Mouse (Mus musculus): ENCODE data around the gene Cxcl1. TPM values are rescaled to one million over a fixed set of nuclear protein-coding genes. Genes with fewer than 3 reads are reported as not detected.

Gene Cxcl1
- polyA plus RNA-seq, 1 experiment from 2014 or later: not detected

DNA sequence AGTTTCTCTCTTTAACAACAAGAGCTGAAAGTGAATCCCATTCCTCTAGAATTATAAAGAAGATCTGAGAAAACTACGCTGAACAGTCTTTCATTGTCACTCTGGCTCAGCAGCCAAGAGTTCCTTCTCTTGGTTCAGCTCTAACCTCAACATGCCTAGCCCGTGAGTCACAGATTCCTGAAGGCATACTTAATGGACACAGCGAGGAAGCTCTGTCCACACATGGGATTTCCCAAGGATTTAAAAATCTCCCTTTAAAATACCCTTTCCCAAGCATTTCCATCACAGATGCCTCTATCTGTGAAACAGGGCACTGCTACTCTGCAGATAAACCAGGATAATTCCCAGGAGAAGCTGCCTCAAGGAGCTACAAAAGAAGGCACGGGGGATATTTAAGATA is 15.0 kb upstream of the Cxcl1 start:
- Histone ChIP-seq H3K27me3 (no peaks in the 10 kb centered on the region), H3K27ac (no peak overlapping the region), H3K4me3 (replicated peaks) (no peak overlapping the region), H3K4me2 (no peak overlapping the region), H3K9me3 (no peaks in the 10 kb centered on the region), H3K9ac (no peak overlapping the region), H3K36me3 (replicated peaks) (no peaks in the 10 kb centered on the region), H3K4me1 (no peaks in the 10 kb centered on the region)
- 82% methylated on average over 4 of the region's 4 CpGs for WGBS
- no peak for ATAC-seq (ENCODE audit: low FRiP score)

- Histone ChIP-seq H3K4me1 (no peaks in the 10 kb centered on the region), H3K9ac (no peak overlapping the region), H3K36me3 (replicated peaks) (no peaks in the 10 kb centered on the region), H3K9me3 (no peaks in the 10 kb centered on the region), H3K4me3 (replicated peaks) (no peak overlapping the region), H3K4me2 (no peak overlapping the region), H3K27me3 (no peaks in the 10 kb centered on the region), H3K27ac (no peak overlapping the region)
- WGBS: 86% methylated on average over 8 of the region's 8 CpGs
- ATAC-seq (ENCODE audit: low FRiP score): no peak
Observed at GRCm38 (mm10) chr5:90876471-90877172, 14.4 kb upstream of the Cxcl1 start.

DNA sequence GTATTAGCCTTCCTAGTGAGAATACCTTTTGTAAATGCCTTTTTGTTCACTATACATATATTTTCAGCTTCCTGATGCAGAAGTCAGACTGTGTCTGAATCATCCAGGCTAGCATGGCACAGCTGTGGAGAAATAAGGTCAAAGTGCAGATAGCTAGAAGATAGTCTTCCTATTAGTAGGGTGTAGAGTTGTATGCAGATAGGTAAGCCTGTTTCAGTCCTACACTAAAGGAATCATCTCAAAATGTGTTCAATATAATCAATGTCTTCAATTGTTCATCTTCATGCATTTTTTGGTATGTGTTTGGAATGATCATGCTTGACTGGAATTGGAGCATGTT is 13.9 kb upstream of the Cxcl1 start:
- Histone ChIP-seq H3K4me3 (replicated peaks) (no peak overlapping the region), H3K4me2 (no peak overlapping the region), H3K27me3 (no peaks in the 10 kb centered on the region), H3K27ac (no peak overlapping the region), H3K9ac (no peak overlapping the region), H3K36me3 (replicated peaks) (no peaks in the 10 kb centered on the region), H3K9me3 (no peaks in the 10 kb centered on the region), H3K4me1 (no peaks in the 10 kb centered on the region)
- ATAC-seq (ENCODE audit: low FRiP score): no peak

DNA sequence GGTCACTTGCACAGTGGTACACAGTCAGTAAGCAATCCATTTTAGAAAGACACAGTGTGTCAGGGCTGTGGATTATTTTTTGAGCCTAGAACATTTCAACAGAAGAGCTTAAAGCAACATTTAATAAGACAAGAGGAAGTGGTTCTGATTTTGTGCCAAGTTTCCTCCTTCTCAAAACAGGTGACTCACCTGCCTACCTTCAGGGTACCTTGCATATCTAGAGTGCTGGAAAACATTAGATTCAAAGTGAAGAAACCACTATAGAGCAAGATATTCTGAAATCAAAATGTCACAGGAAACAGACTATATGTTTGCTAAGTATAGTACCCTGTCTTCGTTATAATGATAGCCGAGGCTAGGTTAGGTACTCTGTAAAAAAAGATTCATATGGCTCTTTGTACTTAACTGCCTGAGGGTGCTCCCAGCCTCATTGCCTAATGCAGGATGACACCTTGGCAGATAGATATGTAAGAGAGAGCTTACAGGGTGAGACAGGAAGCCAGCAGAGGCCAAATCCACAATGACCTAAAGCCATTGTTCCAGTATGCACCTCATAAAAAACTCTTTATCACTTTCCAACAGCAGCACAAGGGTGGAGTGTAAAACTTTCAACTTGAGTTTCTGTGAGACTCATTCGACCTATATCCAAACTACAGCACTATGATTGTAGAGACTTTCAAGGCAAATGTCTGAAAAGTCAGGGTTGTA is 11.6 kb upstream of the Cxcl1 start:
- Histone ChIP-seq H3K4me1 (no peaks in the 10 kb centered on the region), H3K36me3 (replicated peaks) (no peaks in the 10 kb centered on the region), H3K9ac (no peak overlapping the region), H3K27ac (no peak overlapping the region), H3K4me2 (no peak overlapping the region), H3K4me3 (replicated peaks) (no peak overlapping the region), H3K9me3 (no peaks in the 10 kb centered on the region), H3K27me3 (no peaks in the 10 kb centered on the region)
- WGBS: 85% methylated on average over 3 of the region's 3 CpGs
- ATAC-seq (ENCODE audit: low FRiP score): no peak

DNA sequence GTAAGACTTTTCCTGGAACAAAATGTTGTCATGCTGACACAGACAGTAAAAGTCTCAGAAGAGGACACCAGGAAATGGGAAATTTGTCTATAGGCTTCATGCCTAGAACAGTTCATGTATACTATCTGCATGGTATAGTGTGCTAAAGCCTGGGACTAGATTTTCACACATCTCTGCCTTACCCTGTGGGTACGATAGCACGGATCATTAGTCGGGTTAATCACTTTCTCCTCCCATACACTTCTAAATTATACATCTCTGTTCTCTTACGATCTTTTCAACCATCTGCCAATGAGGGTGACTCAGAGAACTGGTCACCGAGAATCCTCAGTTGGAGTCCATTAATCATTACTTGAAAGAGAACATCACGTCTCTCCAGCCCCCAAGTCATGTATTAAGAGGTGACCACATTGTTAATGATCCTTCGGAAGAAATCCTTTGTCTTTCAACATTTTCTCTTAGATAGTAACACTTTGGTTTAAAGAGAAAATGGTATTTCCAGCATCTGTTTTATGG is 10.6 kb upstream of the Cxcl1 start:
- no peak overlapping the region for H3K9ac ChIP-seq
- no peak for ATAC-seq (ENCODE audit: low FRiP score)

DNA sequence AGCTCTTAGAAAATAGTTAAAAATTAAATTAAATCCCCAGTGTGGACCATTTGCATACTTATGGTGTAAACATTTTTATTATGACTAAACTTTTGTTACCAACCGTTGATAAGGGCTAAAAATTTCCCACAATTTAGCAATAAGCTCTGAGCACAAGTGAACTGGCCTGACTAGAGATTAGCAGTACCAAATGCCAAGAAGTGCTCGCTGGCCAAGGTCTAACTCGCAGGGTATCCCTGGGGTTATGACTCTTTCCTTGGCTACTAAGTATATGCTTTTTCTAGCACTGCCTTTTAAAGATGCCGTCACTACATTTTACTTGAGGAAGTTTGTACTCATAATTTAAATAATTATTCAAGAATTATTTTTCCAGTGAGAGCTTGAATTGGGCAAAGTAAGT is 10.0 kb upstream of the Cxcl1 start:
- WGBS: 92% methylated on average over 4 of the region's 4 CpGs
- H3K9ac ChIP-seq: no peak overlapping the region
- no peaks in the 10 kb centered on the region for H3K9me3 ChIP-seq
- H3K4me3 ChIP-seq (replicated peaks): no peak overlapping the region
- H3K4me1 ChIP-seq: no peaks in the 10 kb centered on the region
- no peaks in the 10 kb centered on the region for H3K36me3 ChIP-seq (replicated peaks)
- no peak for ATAC-seq (ENCODE audit: low FRiP score)
- H3K4me2 ChIP-seq: no peak overlapping the region
- H3K27me3 ChIP-seq: no peaks in the 10 kb centered on the region
- no peak overlapping the region for H3K27ac ChIP-seq

More for the DNA sequence above, 10.6 kb upstream of the Cxcl1 start:
- H3K9me3 ChIP-seq: no peaks in the 10 kb centered on the region
- H3K4me2 ChIP-seq: no peak overlapping the region
- H3K4me1 ChIP-seq: no peaks in the 10 kb centered on the region
- H3K4me3 ChIP-seq (replicated peaks): no peak overlapping the region
- 82% methylated on average over 7 of the region's 7 CpGs for WGBS
- H3K27ac ChIP-seq: no peak overlapping the region
- H3K36me3 ChIP-seq (replicated peaks): no peaks in the 10 kb centered on the region
- H3K27me3 ChIP-seq: no peaks in the 10 kb centered on the region

- Histone ChIP-seq H3K9me3 (no peaks in the 10 kb centered on the region), H3K4me2 (no peak overlapping the region), H3K36me3 (replicated peaks) (no peaks in the 10 kb centered on the region), H3K4me1 (no peaks in the 10 kb centered on the region), H3K4me3 (replicated peaks) (no peak overlapping the region), H3K27me3 (no peaks in the 10 kb centered on the region), H3K9ac (no peak overlapping the region), H3K27ac (no peak overlapping the region)
- WGBS: 96% methylated on average over 5 of the region's 5 CpGs
- no peak for ATAC-seq (ENCODE audit: low FRiP score)
Observed at GRCm38 (mm10) chr5:90881682-90882081, 9.4 kb upstream of the Cxcl1 start.

DNA sequence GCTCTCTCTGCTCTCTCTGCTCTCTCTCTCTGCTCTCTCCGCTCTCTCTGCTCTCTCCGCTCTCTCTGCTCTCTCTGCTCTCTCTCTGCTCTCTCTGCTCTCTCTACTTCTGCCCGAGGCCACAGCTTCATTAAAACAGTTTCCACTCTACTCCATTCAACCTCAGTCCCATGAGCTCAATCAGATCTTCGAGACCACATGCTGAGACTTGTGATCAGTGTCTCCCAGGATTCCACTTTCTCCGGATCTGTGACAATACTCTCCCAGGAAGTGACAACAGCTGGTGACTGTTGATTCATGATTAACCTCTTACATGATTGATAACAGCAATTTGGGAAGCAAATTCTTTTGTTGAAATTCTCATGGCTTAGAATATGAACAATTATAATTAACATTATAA is 8.9 kb upstream of the Cxcl1 start:
- H3K4me2 ChIP-seq: no peak overlapping the region
- H3K4me3 ChIP-seq (replicated peaks): no peak overlapping the region
- H3K4me1 ChIP-seq: no peaks in the 10 kb centered on the region
- H3K9me3 ChIP-seq: no peaks in the 10 kb centered on the region
- no peak for ATAC-seq (ENCODE audit: low FRiP score)
- no peak overlapping the region for H3K9ac ChIP-seq
- H3K27me3 ChIP-seq: no peaks in the 10 kb centered on the region
- WGBS: 85% methylated on average over 5 of the region's 5 CpGs
- no peaks in the 10 kb centered on the region for H3K36me3 ChIP-seq (replicated peaks)
- H3K27ac ChIP-seq: no peak overlapping the region

- Histone ChIP-seq H3K36me3 (replicated peaks) (no peaks in the 10 kb centered on the region), H3K9me3 (no peaks in the 10 kb centered on the region), H3K27me3 (no peaks in the 10 kb centered on the region), H3K4me2 (no peak overlapping the region), H3K9ac (no peak overlapping the region), H3K4me3 (replicated peaks) (no peak overlapping the region), H3K27ac (no peak overlapping the region), H3K4me1 (no peaks in the 10 kb centered on the region)
- no peak for ATAC-seq (ENCODE audit: low FRiP score)
- 82% methylated on average over 2 of the region's 2 CpGs for WGBS
Observed at GRCm38 (mm10) chr5:90884628-90885242, 6.3 kb upstream of the Cxcl1 start.

DNA sequence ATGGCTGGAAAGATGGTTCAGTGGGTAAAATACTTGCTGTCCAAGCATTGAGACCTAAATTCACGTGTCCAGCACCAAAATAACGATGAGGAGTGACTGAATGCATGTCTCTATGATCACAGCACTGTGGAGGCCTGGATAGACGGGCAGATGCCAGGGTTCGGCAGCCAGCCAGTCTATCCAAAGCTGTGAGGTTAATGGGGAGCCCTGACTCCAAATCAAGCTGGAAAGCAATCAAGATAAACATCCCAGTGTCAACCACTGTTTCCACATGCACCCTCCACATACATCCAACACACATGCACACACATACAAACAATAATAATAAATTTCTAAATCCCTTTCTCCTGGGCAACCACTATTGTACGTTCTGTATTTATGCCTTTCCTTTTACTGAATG is 2.4 kb upstream of the Cxcl1 start:
- H3K9ac ChIP-seq: no peak overlapping the region
- no peaks in the 10 kb centered on the region for H3K36me3 ChIP-seq (replicated peaks)
- 0 out of 2 replicates have a peak, but pooled peaks cover 6% of the 10 kb centered on the region for H3K27me3 ChIP-seq
- 77% methylated on average over 5 of the region's 5 CpGs for WGBS
- no peak overlapping the region for H3K4me2 ChIP-seq
- peaks cover 5% of the 10 kb centered on the region for H3K4me1 ChIP-seq
- no peak overlapping the region for H3K4me3 ChIP-seq (replicated peaks)
- H3K27ac ChIP-seq: no peak overlapping the region
- ATAC-seq (ENCODE audit: low FRiP score): no peak
- H3K9me3 ChIP-seq: no peaks in the 10 kb centered on the region

DNA sequence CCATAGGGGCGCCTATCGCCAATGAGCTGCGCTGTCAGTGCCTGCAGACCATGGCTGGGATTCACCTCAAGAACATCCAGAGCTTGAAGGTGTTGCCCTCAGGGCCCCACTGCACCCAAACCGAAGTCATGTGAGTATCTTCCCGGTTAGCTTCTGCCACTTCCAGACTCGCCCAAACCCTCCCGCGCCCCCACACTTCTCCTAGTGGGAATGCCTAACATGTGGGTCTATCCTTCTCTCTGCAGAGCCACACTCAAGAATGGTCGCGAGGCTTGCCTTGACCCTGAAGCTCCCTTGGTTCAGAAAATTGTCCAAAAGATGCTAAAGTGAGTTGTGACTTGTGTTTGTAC is 398 bp downstream of the Cxcl1 start:
- Histone ChIP-seq H3K27me3 (0 out of 2 replicates have a peak, but pooled peaks cover 6% of the 10 kb centered on the region), H3K4me1 (peaks cover 5% of the 10 kb centered on the region), H3K4me3 (replicated peaks) (peak overlapping the region; percentile 47), H3K9me3 (no peaks in the 10 kb centered on the region), H3K27ac (no peak overlapping the region), H3K4me2 (peak overlapping the region; percentile 86), H3K9ac (peak overlapping the region; percentile 47), H3K36me3 (replicated peaks) (no peaks in the 10 kb centered on the region)
- 24% methylated on average over 10 of the region's 10 CpGs for WGBS
- ATAC-seq (ENCODE audit: low FRiP score): peak; percentile 42

DNA sequence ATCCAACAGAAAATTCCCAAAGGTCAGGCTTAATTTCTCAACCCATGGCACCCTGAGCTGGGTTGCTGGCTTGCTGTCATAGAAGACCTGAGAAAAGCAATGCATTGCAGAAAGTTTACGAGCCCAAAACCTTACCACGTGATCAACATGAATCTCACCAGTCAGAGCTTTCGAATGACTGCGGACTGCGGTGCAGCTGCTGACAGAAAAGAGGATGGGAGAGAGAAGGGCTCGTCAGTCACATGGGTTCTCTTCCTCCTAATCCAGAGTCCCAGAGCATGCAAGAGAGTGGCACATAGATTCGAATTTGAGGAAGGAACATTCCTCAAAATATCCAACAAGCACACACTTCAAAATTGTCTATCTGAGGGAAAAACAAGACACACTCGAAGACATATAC is 3.2 kb downstream of the Cxcl1 start:
- Histone ChIP-seq H3K4me3 (replicated peaks) (no peak overlapping the region), H3K9me3 (no peaks in the 10 kb centered on the region), H3K36me3 (replicated peaks) (no peaks in the 10 kb centered on the region), H3K9ac (no peak overlapping the region), H3K27ac (no peak overlapping the region), H3K27me3 (0 out of 2 replicates have a peak, but pooled peaks cover 6% of the 10 kb centered on the region), H3K4me2 (no peak overlapping the region), H3K4me1 (peaks cover 5% of the 10 kb centered on the region)
- WGBS: 83% methylated on average over 8 of the region's 8 CpGs
- no peak for ATAC-seq (ENCODE audit: low FRiP score)
